Mouse (Mus musculus) MEL (cell line): ENCODE data around the gene Hnrnpll.

ENCODE experiments used
- CTCF ChIP-seq, 3 experiments: IDR thresholded peaks in 2 of 3; conservative IDR thresholded peaks in 1 of 3; 2 replicates each; pipeline ENCODE4 v1.5.1; 2011 to 2012; ENCODE audit warnings: low read length in 3 of 3, low read depth in 2 of 3, mild to moderate bottlenecking in 2 of 3, improper control_type of control experiment in 1 of 3, inconsistent platforms in 1 of 3, mixed read lengths in 1 of 3, moderate library complexity in 1 of 3; ENCODE audit not compliant: control insufficient read depth in 1 of 3, insufficient read depth in 1 of 3, poor library complexity in 1 of 3, severe bottlenecking in 1 of 3
- EP300 ChIP-seq, 2 experiments: IDR thresholded peaks; 2 replicates each; pipeline ENCODE4 v1.6.1; 2011; ENCODE audit warnings: improper control_type of control experiment in 2 of 2, low read length in 2 of 2, low read depth in 1 of 2, mild to moderate bottlenecking in 1 of 2
- HCFC1 ChIP-seq: IDR thresholded peaks from 2 replicates; pipeline ENCODE4 v1.6.1; 2012; ENCODE audit warnings: low read depth, mild to moderate bottlenecking, inconsistent platforms, low read length, improper control_type of control experiment, moderate library complexity
- JUND ChIP-seq: IDR thresholded peaks from 2 replicates; pipeline ENCODE4 v1.6.1; 2011; ENCODE audit warnings: low read depth, mild to moderate bottlenecking, improper control_type of control experiment, low read length
- MAX ChIP-seq: IDR thresholded peaks from 2 replicates; pipeline ENCODE4 v1.6.1; 2011; ENCODE audit warnings: low read length, improper control_type of control experiment
- MXI1 ChIP-seq: IDR thresholded peaks from 2 replicates; pipeline ENCODE4 v1.6.1; 2011; ENCODE audit warnings: mild to moderate bottlenecking, low read depth, low read length, improper control_type of control experiment
- POLR2A ChIP-seq, 2 experiments: IDR thresholded peaks; 2 replicates each; pipeline ENCODE4 v1.6.1; 2011 to 2012; ENCODE audit warnings: low read length in 2 of 2, mild to moderate bottlenecking in 2 of 2, control low read depth in 1 of 2, improper control_type of control experiment in 1 of 2, low read depth in 1 of 2, moderate library complexity in 1 of 2; ENCODE audit not compliant: control insufficient read depth in 1 of 2, insufficient read depth in 1 of 2, poor library complexity in 1 of 2
- SMC3 ChIP-seq: IDR thresholded peaks from 2 replicates; pipeline ENCODE4 v1.6.1; 2011; ENCODE audit warnings: low read depth, low read length, improper control_type of control experiment
- TAL1 ChIP-seq: IDR thresholded peaks from 2 replicates; pipeline ENCODE4 v1.6.1; 2012; ENCODE audit warnings: mild to moderate bottlenecking, inconsistent platforms, low read length, moderate library complexity, mixed read lengths
- TBP ChIP-seq: IDR thresholded peaks from 2 replicates; pipeline ENCODE4 v1.8.0; 2011; ENCODE audit warnings: low read depth, low read length, improper control_type of control experiment
- ZKSCAN1 ChIP-seq: IDR thresholded peaks from 2 replicates; pipeline ENCODE4 v1.6.1; 2012; ENCODE audit warnings: low read depth, mild to moderate bottlenecking, inconsistent platforms, low read length, improper control_type of control experiment, moderate library complexity
- ZMIZ1 ChIP-seq: IDR thresholded peaks from 2 replicates; pipeline ENCODE4 v1.6.1; 2012; ENCODE audit warnings: low read depth, mild to moderate bottlenecking, inconsistent platforms, low read length, improper control_type of control experiment, moderate library complexity
- ZNF384 ChIP-seq: IDR thresholded peaks from 2 replicates; pipeline ENCODE4 v1.6.1; 2012; ENCODE audit warnings: low read depth, mild to moderate bottlenecking, inconsistent platforms, low read length, improper control_type of control experiment

GRCm38 (mm10) chr17:80096043-80096719 is 34.0 kb upstream of the Hnrnpll start:
- TF ChIP-seq CTCF (IDR thresholded peaks at IDR 0.05 in 2 of 3, conservative IDR thresholded peaks at IDR 0.05 in 1 of 3; ENCODE audit: control insufficient read depth in 1 of 3, insufficient read depth in 1 of 3, low read depth in 2 of 3, low read length in 3 of 3, poor library complexity in 1 of 3, severe bottlenecking in 1 of 3): no peak
- TF ChIP-seq ZNF384: no peak
- TF ChIP-seq HCFC1: no peak
- no peak for TF ChIP-seq SMC3
- TF ChIP-seq TAL1: no peak
- no peak for TF ChIP-seq POLR2A (IDR thresholded peaks at IDR 0.05; ENCODE audit: control insufficient read depth in 1 of 2, insufficient read depth in 1 of 2, low read depth in 1 of 2, low read length in 2 of 2, poor library complexity in 1 of 2)
- no peak for TF ChIP-seq EP300 (IDR thresholded peaks at IDR 0.05; ENCODE audit: low read depth in 1 of 2, low read length in 2 of 2)
- no peak for TF ChIP-seq JUND
- TF ChIP-seq ZKSCAN1: no peak
- TF ChIP-seq TBP: no peak
- no peak for TF ChIP-seq ZMIZ1
- no peak for TF ChIP-seq MXI1
- no peak for TF ChIP-seq MAX
